Mouse (Mus musculus) heart, embryonic 15.5 days (tissue): ENCODE results near the gene Olfr1177-ps. TPM values are rescaled to one million over a fixed set of nuclear protein-coding genes. Genes with fewer than 3 reads are reported as not detected.

Experiments used
- ATAC-seq: fragments of 200-750 bp; cut with Nextera tagmentation; replicated peaks from 2 replicates; pipeline ENCODE4 v1.8.0; 2017; ENCODE audit warnings: low read depth, moderate TSS enrichment; ENCODE audit not compliant: insufficient number of reproducible peaks, insufficient read depth, low FRiP score
- H3K27ac ChIP-seq: fragments of 300-500 bp; sonication (generic); 2 replicates; pipeline ENCODE4 v1.5.1; 2015; ENCODE audit warnings: mild to moderate bottlenecking, inconsistent platforms
- H3K27me3 ChIP-seq: fragments of 300-500 bp; sonication (generic); 2 replicates; pipeline ENCODE4 v1.6.1; 2015; ENCODE audit warnings: inconsistent platforms
- H3K36me3 ChIP-seq: fragments of 300-500 bp; sonication (generic); 2 replicates; pipeline ENCODE4 v1.6.1; 2015; ENCODE audit warnings: mild to moderate bottlenecking, inconsistent platforms
- H3K4me1 ChIP-seq: fragments of 300-500 bp; sonication (generic); replicated peaks from 2 replicates; pipeline ENCODE4 v1.6.1; 2015; ENCODE audit warnings: inconsistent platforms
- H3K4me2 ChIP-seq: fragments of 300-500 bp; sonication (generic); 2 replicates; pipeline ENCODE4 v1.6.1; 2015; ENCODE audit warnings: inconsistent platforms, mild to moderate bottlenecking, moderate library complexity
- H3K4me3 ChIP-seq: fragments of 300-500 bp; sonication (generic); 2 replicates; pipeline ENCODE4 v1.5.1; 2015; ENCODE audit warnings: mild to moderate bottlenecking, inconsistent platforms
- H3K9ac ChIP-seq: fragments of 300-500 bp; sonication (generic); 2 replicates; pipeline ENCODE4 v1.6.1; 2015; ENCODE audit warnings: mild to moderate bottlenecking, inconsistent platforms
- H3K9me3 ChIP-seq: fragments of 300-500 bp; sonication (generic); replicated peaks from 2 replicates; pipeline ENCODE4 v1.6.1; 2016; ENCODE audit warnings: inconsistent platforms
- WGBS: fragments of 180-500 bp; shearing (Covaris S2); methylation state at CpG from one replicate; pipeline ENCODE4 v1.1.7; 2015; ENCODE audit warnings: mixed read lengths; 5-methylcytosine and 5-hydroxymethylcytosine counted together
- polyA plus RNA-seq: library from polyadenylated mRNA; unstranded; fragments of >200 nt; fragmentation: Nextera tagmentation; extraction: Ambion mirVana; gene quantifications from 2 replicates; pipeline ENCODE4 v1.2.1, GENCODE M21; 2015

The Olfr1177-ps gene
- not detected in 2 replicates for polyA plus RNA-seq

- Histone ChIP-seq H3K4me3 (no peak within 1 kb of the TSS), H3K9me3 (no peaks in the 10 kb centered on the region), H3K4me1 (no peaks in the 10 kb centered on the region), H3K9ac (no peak within 1 kb of the TSS), H3K4me2 (no peak within 1 kb of the TSS), H3K27me3 (no peaks in the 10 kb centered on the region), H3K36me3 (no peaks in the 10 kb centered on the region), H3K27ac (no peak within 1 kb of the TSS)
- 67% methylated on average over 1 of the region's 1 CpGs for WGBS
- no peak for ATAC-seq
Observed at GRCm38 (mm10) chr2:88346392-88346791, at the start of gene Olfr1177-ps. Gene Olfr1177-ps, minus strand, starts transcription at chr2:88346492.

- WGBS, result 69% methylated on average over 1 of the region's 1 CpGs
- ATAC-seq, result no peak
- H3K36me3 ChIP-seq, result no peaks in the 10 kb centered on the region
- H3K9me3 ChIP-seq, result no peaks in the 10 kb centered on the region
- H3K27me3 ChIP-seq, result no peaks in the 10 kb centered on the region
- no peak within 1 kb of the TSS for H3K4me2 ChIP-seq
- no peak within 1 kb of the TSS for H3K27ac ChIP-seq
- no peak within 1 kb of the TSS for H3K9ac ChIP-seq
- H3K4me3 ChIP-seq, result no peak within 1 kb of the TSS
- H3K4me1 ChIP-seq, result no peaks in the 10 kb centered on the region
Observed at GRCm38 (mm10) chr2:88386762-88387161, 40.5 kb upstream of the Olfr1177-ps start, which contains the start of gene Olfr1178. Gene Olfr1178, plus strand, starts transcription at chr2:88387062.

GRCm38 (mm10) chr2:88356304-88356703 lies 10.0 kb upstream of the Olfr1177-ps start:
- Histone ChIP-seq H3K9me3 (no peaks in the 10 kb centered on the region), H3K4me2 (no peak overlapping the region), H3K4me3 (no peak overlapping the region), H3K27me3 (no peaks in the 10 kb centered on the region), H3K36me3 (no peaks in the 10 kb centered on the region), H3K27ac (no peak overlapping the region), H3K9ac (no peak overlapping the region), H3K4me1 (no peaks in the 10 kb centered on the region)
- 1% methylated on average over 2 of the region's 2 CpGs for WGBS
- no peak for ATAC-seq

GRCm38 (mm10) chr2:88336421-88336820 lies 9.9 kb downstream of the Olfr1177-ps start, which contains the start of gene Olfr1176:
Gene Olfr1176, plus strand, starts transcription at chr2:88336721.
- Histone ChIP-seq H3K4me3 (no peak within 1 kb of the TSS), H3K36me3 (no peaks in the 10 kb centered on the region), H3K27ac (no peak within 1 kb of the TSS), H3K9me3 (no peaks in the 10 kb centered on the region), H3K27me3 (no peaks in the 10 kb centered on the region), H3K4me2 (no peak within 1 kb of the TSS), H3K4me1 (no peaks in the 10 kb centered on the region), H3K9ac (no peak within 1 kb of the TSS)
- 65% methylated on average over 1 of the region's 1 CpGs for WGBS
- no peak for ATAC-seq

GRCm38 (mm10) chr2:88327115-88327514 lies 19.2 kb downstream of the Olfr1177-ps start, which contains the start of gene Olfr1175-ps:
Gene Olfr1175-ps, minus strand, starts transcription at chr2:88327215.
- H3K9ac ChIP-seq, result no peak within 1 kb of the TSS
- no peaks in the 10 kb centered on the region for H3K4me1 ChIP-seq
- H3K27me3 ChIP-seq, result no peaks in the 10 kb centered on the region
- no peak within 1 kb of the TSS for H3K4me3 ChIP-seq
- no peak within 1 kb of the TSS for H3K27ac ChIP-seq
- no peak within 1 kb of the TSS for H3K4me2 ChIP-seq
- WGBS, result 70% methylated on average over 2 of the region's 2 CpGs
- H3K9me3 ChIP-seq, result no peaks in the 10 kb centered on the region
- H3K36me3 ChIP-seq, result no peaks in the 10 kb centered on the region
- ATAC-seq, result no peak

- Histone ChIP-seq H3K36me3 (no peaks in the 10 kb centered on the region), H3K27ac (no peak within 1 kb of the TSS), H3K9me3 (no peaks in the 10 kb centered on the region), H3K4me2 (no peak within 1 kb of the TSS), H3K27me3 (no peaks in the 10 kb centered on the region), H3K9ac (no peak within 1 kb of the TSS), H3K4me1 (no peaks in the 10 kb centered on the region), H3K4me3 (no peak within 1 kb of the TSS)
- no peak for ATAC-seq
- WGBS, result 83% methylated on average over 4 of the region's 4 CpGs
Observed at GRCm38 (mm10) chr2:88315035-88315434, 31.3 kb downstream of the Olfr1177-ps start, which contains the start of gene Olfr1174-ps. Gene Olfr1174-ps, minus strand, starts transcription at chr2:88315135.

Other genes with a start within 250 kb of the Olfr1177-ps start
- not detected in 2 replicates for gene Olfr1166, start 218.2 kb downstream of the Olfr1177-ps start, polyA plus RNA-seq
- gene Olfr1167, start 191.3 kb downstream of the Olfr1177-ps start, polyA plus RNA-seq, result not detected in 2 replicates
- not detected in 2 replicates for gene Olfr1168, start 164.6 kb downstream of the Olfr1177-ps start, polyA plus RNA-seq
- gene Olfr1170, start 118.2 kb downstream of the Olfr1177-ps start, polyA plus RNA-seq, result not detected in 2 replicates
- not detected in 2 replicates for gene Olfr1173, start 66.6 kb downstream of the Olfr1177-ps start, polyA plus RNA-seq
- not detected in 2 replicates for gene Olfr1174-ps, start 31.4 kb downstream of the Olfr1177-ps start, polyA plus RNA-seq
- not detected in 2 replicates for gene Olfr1175-ps, start 19.3 kb downstream of the Olfr1177-ps start, polyA plus RNA-seq
- gene Olfr1176, start 9.8 kb downstream of the Olfr1177-ps start, polyA plus RNA-seq, result not detected in 2 replicates
- gene Olfr1178, start 40.6 kb upstream of the Olfr1177-ps start, polyA plus RNA-seq, result not detected in 2 replicates
- gene Olfr1179, start 60.0 kb upstream of the Olfr1177-ps start, polyA plus RNA-seq, result not detected in 2 replicates
- not detected in 2 replicates for gene Olfr1180, start 72.7 kb upstream of the Olfr1177-ps start, polyA plus RNA-seq
- gene Olfr1181, start 79.7 kb upstream of the Olfr1177-ps start, polyA plus RNA-seq, result not detected in 2 replicates
- not detected in 2 replicates for gene Gm13757, start 102.6 kb upstream of the Olfr1177-ps start, polyA plus RNA-seq
- not detected in 2 replicates for gene Olfr1183, start 108.4 kb upstream of the Olfr1177-ps start, polyA plus RNA-seq
- gene Olfr1184, start 137.1 kb upstream of the Olfr1177-ps start, polyA plus RNA-seq, result not detected in 2 replicates
- not detected in 2 replicates for gene Olfr1185-ps1, start 146.8 kb upstream of the Olfr1177-ps start, polyA plus RNA-seq
- not detected in 2 replicates for gene Olfr1186, start 172.1 kb upstream of the Olfr1177-ps start, polyA plus RNA-seq
- not detected in 2 replicates for gene Olfr1188, start 210.4 kb upstream of the Olfr1177-ps start, polyA plus RNA-seq
- gene Olfr1189, start 240.0 kb upstream of the Olfr1177-ps start, polyA plus RNA-seq, result not detected in 2 replicates